Mouse (Mus musculus) G1E (cell line): ENCODE measurements at regions not wholly inside any gene's neighbourhood (a gene's known extent, or its start where the extent isn't known, plus 50 kb on each side); places are given as distances from the start of the nearest gene placed in this dataset.

ENCODE experiments used
- CTCF ChIP-seq: IDR thresholded peaks from 2 replicates; pipeline ENCODE4 v1.5.1; 2012; ENCODE audit warnings: low read depth, low read length, inconsistent platforms, mixed read lengths
- GATA1 ChIP-seq: IDR thresholded peaks from 2 replicates; pipeline ENCODE4 v1.6.1; 2012; ENCODE audit warnings: borderline replicate concordance, low read length, inconsistent platforms, mixed read lengths
- POLR2AphosphoS5 ChIP-seq: IDR thresholded peaks from 2 replicates; pipeline ENCODE4 v1.6.1; 2012; ENCODE audit warnings: low read depth, low read length, inconsistent platforms; ENCODE audit not compliant: insufficient replicate concordance
- TAL1 ChIP-seq: conservative IDR thresholded peaks from 2 replicates; pipeline ENCODE4 v1.6.1; 2012; ENCODE audit warnings: low read depth, low read length, inconsistent platforms, mixed read lengths

GRCm38 (mm10) chr15:63532337-63533055 is 312.5 kb downstream of the Gsdmc2 start:
- TF ChIP-seq CTCF (no peak), POLR2AphosphoS5 (no peak), TAL1 (no peak), GATA1 (no peak)
